Mouse (Mus musculus) spleen, adult 2 months (tissue): Measurements from ENCODE around the gene Krtcap2.

Experiments
- CTCF ChIP-seq: fragments of 200-500 bp; IDR thresholded peaks from 2 replicates; pipeline ENCODE4 v1.5.1; 2011; ENCODE audit warnings: mild to moderate bottlenecking, inconsistent platforms; ENCODE audit not compliant: insufficient read depth, insufficient read length, insufficient replicate concordance; ENCODE audit errors: extremely low read depth
- POLR2A ChIP-seq: fragments of 200-500 bp; IDR thresholded peaks from 2 replicates; pipeline ENCODE4 v1.6.1; 2011; ENCODE audit warnings: low read depth, low read length, inconsistent platforms

DNA sequence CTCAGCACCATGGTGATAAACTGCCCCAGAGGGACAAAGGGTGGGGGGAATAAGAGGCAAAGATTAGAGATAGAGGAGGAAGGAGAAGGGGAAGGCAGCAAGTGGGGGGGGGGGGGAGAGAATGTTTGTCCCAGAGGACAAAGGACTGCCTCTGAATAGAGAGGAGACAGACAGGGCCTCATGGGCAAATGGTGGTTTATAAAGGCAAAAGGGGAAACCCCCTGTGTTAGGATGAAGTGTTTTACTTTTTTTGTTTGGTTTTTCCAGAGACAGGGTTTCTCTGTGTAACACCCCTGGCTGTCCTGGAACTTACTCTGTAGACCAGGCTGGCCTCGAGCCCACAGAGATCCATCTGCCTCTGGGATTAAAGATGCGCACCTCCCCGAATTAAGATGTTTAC, 14.4 kb downstream of the Krtcap2 start:
- TF ChIP-seq CTCF (no peak), POLR2A (no peak)
